8 mouse cellular contexts compared by ENCODE assay signal in the genomic region with DNA sequence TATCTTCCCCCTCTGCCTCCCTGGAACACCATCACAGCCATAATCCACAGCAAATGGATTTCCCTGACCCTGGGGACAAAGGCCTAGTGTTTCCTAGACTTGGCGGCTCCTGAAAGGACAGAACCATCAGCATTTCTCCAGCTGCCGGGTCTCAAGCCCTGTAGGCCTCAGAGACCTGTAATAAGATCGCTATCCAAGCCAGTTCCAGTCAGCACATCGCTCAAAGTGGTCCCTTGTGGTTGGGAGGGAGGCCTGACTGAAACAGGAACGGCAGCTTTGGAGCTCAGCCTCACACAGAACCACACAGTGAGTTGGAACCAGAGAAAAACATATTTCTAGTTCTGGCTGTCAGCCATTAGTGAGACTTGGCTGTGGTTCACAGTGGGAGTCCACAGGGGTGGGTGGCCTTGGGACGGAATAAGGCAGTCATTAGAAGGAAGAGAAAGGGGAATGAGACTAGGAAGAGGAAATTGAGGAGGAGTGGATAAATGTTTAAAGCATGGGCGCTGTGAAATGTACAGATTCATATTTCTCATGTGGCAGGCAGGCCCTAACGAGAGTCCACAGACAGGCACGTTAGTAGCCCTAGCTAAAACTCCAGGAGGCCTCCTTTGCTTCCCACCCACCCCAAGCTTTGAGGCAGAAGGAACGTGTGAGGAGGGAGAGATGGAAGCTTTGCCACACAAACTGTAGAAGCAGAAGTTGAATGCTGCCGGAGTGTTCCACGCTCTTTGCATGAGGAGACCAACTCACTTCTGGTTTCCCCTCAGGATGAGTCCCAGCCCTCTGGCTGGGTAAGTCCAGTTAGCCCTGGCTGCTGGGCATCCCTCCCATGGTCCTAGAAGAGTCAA. TPM values are rescaled to one million over a fixed set of nuclear protein-coding genes. Genes with fewer than 3 reads are reported as not detected.
DNase-seq lines count a peak whose midpoint lies in the region; ATAC-seq and TF ChIP-seq lines count a peak whose summit lies in the region.

No protein-coding gene starts in this region.

- TF ChIP-seq CTCF in heart, postnatal 0 days (IDR thresholded peaks at IDR 0.05; ENCODE audit: low read depth): no peak
- peak; percentile 10; the same call in 1 of the 2 replicates for TF ChIP-seq CTCF in kidney, postnatal 0 days (IDR thresholded peaks at IDR 0.05; ENCODE audit: low read depth)

- no peaks in the 10 kb centered on the region for H3K36me3 ChIP-seq in liver, embryonic 11.5 days (ENCODE audit: control insufficient read depth, insufficient read depth, low read length)
- H3K36me3 ChIP-seq in forebrain, embryonic 14.5 days (ENCODE audit: control insufficient read depth, insufficient read depth, low read length): no peaks in the 10 kb centered on the region
- no peaks in the 10 kb centered on the region for H3K36me3 ChIP-seq in heart, postnatal 0 days (replicated peaks; ENCODE audit: control insufficient read depth, insufficient read depth, low read length)
- H3K36me3 ChIP-seq in kidney, postnatal 0 days (ENCODE audit: insufficient read depth, low read length): no peaks in the 10 kb centered on the region
- no peaks in the 10 kb centered on the region for H3K36me3 ChIP-seq in liver, embryonic 12.5 days

- no peak overlapping the region for H3K4me2 ChIP-seq in liver, embryonic 11.5 days
- H3K4me2 ChIP-seq in forebrain, embryonic 14.5 days (ENCODE audit: low read length): no peak overlapping the region
- no peak overlapping the region for H3K4me2 ChIP-seq in heart, postnatal 0 days (ENCODE audit: low read depth, low read length)
- H3K4me2 ChIP-seq in kidney, postnatal 0 days (ENCODE audit: low read length): no peak overlapping the region
- H3K4me2 ChIP-seq in liver, embryonic 12.5 days: no peak overlapping the region

- H3K9ac ChIP-seq in liver, embryonic 11.5 days (ENCODE audit: low read depth, low read length): no peak overlapping the region
- peak overlapping the region; percentile 38; the same call in 1 of the 2 replicates for H3K9ac ChIP-seq in forebrain, embryonic 14.5 days (ENCODE audit: low read length)
- no peak overlapping the region for H3K9ac ChIP-seq in heart, postnatal 0 days (replicated peaks; ENCODE audit: low read depth, low read length)
- no peak overlapping the region for H3K9ac ChIP-seq in kidney, postnatal 0 days (ENCODE audit: low read depth, low read length)
- no peak overlapping the region for H3K9ac ChIP-seq in liver, embryonic 12.5 days

- H3K27ac ChIP-seq in liver, embryonic 11.5 days (ENCODE audit: low read depth, low read length): peak overlapping the region; percentile 8; the same call in 1 of the 2 replicates
- H3K27ac ChIP-seq in forebrain, embryonic 14.5 days (ENCODE audit: low read depth, low read length): peak overlapping the region; percentile 45
- H3K27ac ChIP-seq in heart, postnatal 0 days (ENCODE audit: low read depth): no peak overlapping the region
- H3K27ac ChIP-seq in kidney, postnatal 0 days: peak overlapping the region; percentile 82
- H3K27ac ChIP-seq in liver, embryonic 12.5 days: 0 out of 2 replicates have a peak overlapping the region, but pooled peaks have one; percentile 18

- no peaks in the 10 kb centered on the region for H3K9me3 ChIP-seq in liver, embryonic 11.5 days (ENCODE audit: control insufficient read depth, low read length)
- H3K9me3 ChIP-seq in forebrain, embryonic 14.5 days (replicated peaks; ENCODE audit: control insufficient read depth, low read length): no peaks in the 10 kb centered on the region
- no peaks in the 10 kb centered on the region for H3K9me3 ChIP-seq in heart, postnatal 0 days (replicated peaks; ENCODE audit: control insufficient read depth, low read length)
- no peaks in the 10 kb centered on the region for H3K9me3 ChIP-seq in kidney, postnatal 0 days (replicated peaks; ENCODE audit: low read length)
- no peaks in the 10 kb centered on the region for H3K9me3 ChIP-seq in liver, embryonic 12.5 days (replicated peaks)

- no peaks in the 10 kb centered on the region for H3K27me3 ChIP-seq in liver, embryonic 11.5 days (replicated peaks; ENCODE audit: control insufficient read depth, insufficient read depth, low read length)
- H3K27me3 ChIP-seq in forebrain, embryonic 14.5 days (replicated peaks; ENCODE audit: control insufficient read depth, insufficient read depth, low read length): no peaks in the 10 kb centered on the region
- 0 out of 2 replicates have a peak, but pooled peaks cover 3% of the 10 kb centered on the region for H3K27me3 ChIP-seq in heart, postnatal 0 days (ENCODE audit: control insufficient read depth, insufficient read depth, low read length)
- no peaks in the 10 kb centered on the region for H3K27me3 ChIP-seq in kidney, postnatal 0 days (ENCODE audit: insufficient read depth, low read length)
- no peaks in the 10 kb centered on the region for H3K27me3 ChIP-seq in liver, embryonic 12.5 days (replicated peaks)

- no peak for TF ChIP-seq EP300 in heart, postnatal 0 days (IDR thresholded peaks at IDR 0.05; ENCODE audit: low read depth)

- 62% methylated on average over 12 of the region's 12 CpGs for WGBS in liver, embryonic 11.5 days
- WGBS in forebrain, embryonic 14.5 days: 48% methylated on average over 12 of the region's 12 CpGs
- 57% methylated on average over 12 of the region's 12 CpGs for WGBS in heart, postnatal 0 days
- 36% methylated on average over 12 of the region's 12 CpGs for WGBS in kidney, postnatal 0 days
- 47% methylated on average over 12 of the region's 12 CpGs for WGBS in liver, embryonic 12.5 days (ENCODE audit: insufficient replicate concordance)

- DNase-seq in liver, embryonic 11.5 days (ENCODE audit: low spot score): no peak
- no peak for DNase-seq in liver
- no peak for DNase-seq in forebrain, embryonic 14.5 days (ENCODE audit: low spot score)
- peak; percentile 70 for DNase-seq in heart, postnatal 0 days (ENCODE audit: low spot score)
- DNase-seq in kidney, postnatal 0 days (ENCODE audit: low spot score): peak; percentile 94
- DNase-seq in ovary, postnatal 36 days (ENCODE audit: low spot score): peak; percentile 55
- no peak for DNase-seq in spleen, adult 12 weeks (ENCODE audit: low spot score)

- no peak overlapping the region for H3K4me3 ChIP-seq in liver, embryonic 11.5 days (ENCODE audit: low read depth, low read length)
- H3K4me3 ChIP-seq in forebrain, embryonic 14.5 days (ENCODE audit: low read depth, low read length): no peak overlapping the region
- no peak overlapping the region for H3K4me3 ChIP-seq in heart, postnatal 0 days (ENCODE audit: low read depth, low read length)
- no peak overlapping the region for H3K4me3 ChIP-seq in kidney, postnatal 0 days (replicated peaks; ENCODE audit: low read depth, low read length)
- H3K4me3 ChIP-seq in liver, embryonic 12.5 days: no peak overlapping the region

- peaks cover 8% of the 10 kb centered on the region; the same call in 1 of the 2 replicates for H3K4me1 ChIP-seq in liver, embryonic 11.5 days (replicated peaks; ENCODE audit: control insufficient read depth, insufficient read depth, low read length)
- peaks cover 14% of the 10 kb centered on the region for H3K4me1 ChIP-seq in forebrain, embryonic 14.5 days (ENCODE audit: control insufficient read depth, insufficient read depth, low read length)
- H3K4me1 ChIP-seq in heart, postnatal 0 days (ENCODE audit: control insufficient read depth, insufficient read depth): no peaks in the 10 kb centered on the region
- peaks cover 7% of the 10 kb centered on the region for H3K4me1 ChIP-seq in kidney, postnatal 0 days (replicated peaks; ENCODE audit: insufficient read depth, low read length)
- 0 out of 2 replicates have a peak, but pooled peaks cover 3% of the 10 kb centered on the region for H3K4me1 ChIP-seq in liver, embryonic 12.5 days

- ATAC-seq in liver, embryonic 11.5 days (replicated peaks; ENCODE audit: low FRiP score): no peak
- ATAC-seq in forebrain, embryonic 14.5 days: no peak
- ATAC-seq in heart, postnatal 0 days (ENCODE audit: insufficient read depth, low read depth): peak; percentile 59
- ATAC-seq in kidney, postnatal 0 days (replicated peaks; ENCODE audit: low FRiP score, low read depth): peak; percentile 64; the same call in 1 of the 2 replicates
- no peak for ATAC-seq in liver, embryonic 12.5 days

RNA-seq across cellular contexts. Expression of a gene that starts 43.7 kb away (rescaled TPM):
- 39.3 and 40.4 TPM in 2 replicates for polyA plus RNA-seq in liver, embryonic 11.5 days (2014; fragmentation: Nextera tagmentation; extraction: Ambion mirVana)
- 33.1 and 35.3 TPM in 2 replicates for polyA plus RNA-seq in forebrain, embryonic 14.5 days (2014; fragmentation: Nextera tagmentation; extraction: Ambion mirVana)
- total RNA-seq in heart, postnatal 0 days (2014; rRNA removed; ENCODE audit: low replicate concordance): 47.7 and 51.6 TPM in 2 replicates
- 17.5 and 22.0 TPM in 2 replicates for polyA plus RNA-seq in heart, postnatal 0 days (2015; fragmentation: Nextera tagmentation; extraction: Ambion mirVana)
- 60.7 and 71.7 TPM in 2 replicates for polyA plus RNA-seq in kidney, postnatal 0 days (2015; fragmentation: Nextera tagmentation; extraction: Ambion mirVana)
- 30.9 and 33.2 TPM in 2 replicates for polyA plus RNA-seq in liver, embryonic 12.5 days (2016; fragmentation: Nextera tagmentation; extraction: Ambion mirVana)

RNA-seq across cellular contexts. Expression of a gene that starts 56.9 kb away (rescaled TPM):
- 0.14 TPM in 1 of 2 replicates, not detected in the other for polyA plus RNA-seq in liver, embryonic 11.5 days (2014; fragmentation: Nextera tagmentation; extraction: Ambion mirVana)
- polyA plus RNA-seq in forebrain, embryonic 14.5 days (2014; fragmentation: Nextera tagmentation; extraction: Ambion mirVana): 0.27 and 0.38 TPM in 2 replicates
- not detected in 2 replicates for total RNA-seq in heart, postnatal 0 days (2014; rRNA removed; ENCODE audit: low replicate concordance)
- 0.03 TPM in 1 of 2 replicates, not detected in the other for polyA plus RNA-seq in heart, postnatal 0 days (2015; fragmentation: Nextera tagmentation; extraction: Ambion mirVana)
- polyA plus RNA-seq in kidney, postnatal 0 days (2015; fragmentation: Nextera tagmentation; extraction: Ambion mirVana): 0.13 and 0.23 TPM in 2 replicates
- polyA plus RNA-seq in liver, embryonic 12.5 days (2016; fragmentation: Nextera tagmentation; extraction: Ambion mirVana): 0.04 and 0.06 TPM in 2 replicates

Comparison
In these comparisons a context has a peak if more than half of its experiments do, and no peak if none do; other contexts are left out.
1. ATAC-seq: peak in heart, postnatal 0 days (single experiment) and kidney, postnatal 0 days (single experiment); none in liver, embryonic 11.5 days (single experiment), forebrain, embryonic 14.5 days (single experiment) and liver, embryonic 12.5 days (single experiment).
2. DNase-seq: peak in heart, postnatal 0 days (single experiment), kidney, postnatal 0 days (single experiment) and ovary, postnatal 36 days (single experiment); none in liver, embryonic 11.5 days (single experiment), liver (single experiment), forebrain, embryonic 14.5 days (single experiment) and spleen, adult 12 weeks (single experiment).